In genomic region chr1:71056143-71056542, GRCm38 (mm10) we compare ENCODE assay signal across 17 mouse cellular contexts. TPM values are rescaled to one million over a fixed set of nuclear protein-coding genes. Genes with fewer than 3 reads are reported as not detected.
A peak's percentile ranks its signal among the peaks of the same experiment; 100 is the strongest.
DNase-seq lines count a peak whose midpoint lies in the region; TF ChIP-seq lines count a peak whose summit lies in the region.
"Had no signal": no experiment of that assay in that cellular context is flagged by ENCODE, and none has a peak within 500 bp of the region (broad histone marks: within the 10 kb centered on the region; RNA-seq: fewer than 3 reads in every experiment).

No protein-coding gene starts in this region.

- no peak overlapping the region for H3K27ac ChIP-seq in CH12.LX (ENCODE audit: insufficient read depth, low read depth)
- H3K27ac ChIP-seq: gastrocnemius, adult 2 months; kidney, postnatal 0 days; layer of hippocampus, adult 2 months; left cerebral cortex, adult 2 months; liver, embryonic 13.5 days had no signal

- TF ChIP-seq CTCF in CH12.LX (conservative IDR thresholded peaks at IDR 0.05 in 1 of 2, IDR thresholded peaks at IDR 0.05 in 1 of 2; ENCODE audit: low read depth in 2 of 2, low read length in 2 of 2) = no peak

- TF ChIP-seq EP300 in CH12.LX (IDR thresholded peaks at IDR 0.05; ENCODE audit: low read length) = no peak

- DNase-seq in heart, adult 8-10 months (ENCODE audit: low spot score) = peak; percentile 18
- DNase-seq in heart, postnatal 4 days = no peak
- peak; percentile 12 for DNase-seq in CH12.LX (ENCODE audit: extremely low read depth)
- peak; percentile 2 for DNase-seq in adrenal gland, postnatal 10 days
- DNase-seq in heart, postnatal 10 days = peak; percentile 8 to 23
- DNase-seq in urinary bladder, adult 2 months (ENCODE audit: low spot score) = no peak
- no peak for DNase-seq in frontal cortex, postnatal 36 days (ENCODE audit: low spot score in 2 of 2)
- DNase-seq: cerebellum, adult 9-11 months; gastrocnemius, adult 2 months; liver, embryonic 13.5 days; lung, postnatal 14 days; right cerebral cortex, adult 18-20 months; thymus, postnatal 36 days had no signal

- H3K36me3 ChIP-seq in CH12.LX (replicated peaks in 1 of 2; ENCODE audit: control insufficient read depth in 1 of 2, insufficient read depth in 1 of 2, low read length in 1 of 2) = peaks cover 3 to 63% of the 10 kb centered on the region in 2 experiments

- H3K4me2 ChIP-seq in CH12.LX (ENCODE audit: insufficient read depth, low read depth, poor library complexity, severe bottlenecking) = no peak overlapping the region
- H3K4me2 ChIP-seq: liver, embryonic 13.5 days had no signal

- no peak for TF ChIP-seq POLR2A in CH12.LX (IDR thresholded peaks at IDR 0.05; ENCODE audit: low read depth, low read length)

- H3K4me3 ChIP-seq in CH12.LX (replicated peaks in 1 of 3; ENCODE audit: low read depth in 2 of 3, low read length in 2 of 3, poor library complexity in 1 of 3) = no peak overlapping the region
- H3K4me3 ChIP-seq: gastrocnemius, adult 2 months; layer of hippocampus, adult 2 months; left cerebral cortex, adult 2 months; liver, embryonic 13.5 days; myocyte had no signal

- no peak for TF ChIP-seq RAD21 in CH12.LX (IDR thresholded peaks at IDR 0.05; ENCODE audit: low read depth, low read length)

- no peak overlapping the region for H3K9ac ChIP-seq in CH12.LX (ENCODE audit: insufficient read depth, low read depth)
- H3K9ac ChIP-seq: liver, embryonic 13.5 days had no signal

- in situ Hi-C loops in CH12.LX (cut with MboI; ENCODE audit: low pct_ligation_motif_present, low pct_unique_long_range_greater_than_20kb, low sequenced_read_pairs) = no loop called here

- H3K79me2 ChIP-seq in CH12.LX (replicated peaks; ENCODE audit: control insufficient read depth, extremely low read depth, insufficient read depth, poor library complexity, severe bottlenecking) = no peaks in the 10 kb centered on the region; the same call in 1 of the 2 replicates

- 0 out of 4 replicates have a peak, but pooled peaks cover 0 to 5% of the 10 kb centered on the region in 2 experiments for H3K4me1 ChIP-seq in CH12.LX (ENCODE audit: control insufficient read depth in 1 of 2, insufficient read depth in 2 of 2)

- dilution Hi-C loops in CH12.LX (cut with MboI; ENCODE audit: extremely low pct_ligation_motif_present, extremely low pct_unique_long_range_greater_than_20kb, low sequenced_read_pairs) = no loop called here

- no peaks in the 10 kb centered on the region for H3K27me3 ChIP-seq in CH12.LX (replicated peaks)
- H3K27me3 ChIP-seq: liver, embryonic 13.5 days had no signal

- intact Hi-C loops in heart, postnatal 10 days (cut with DNase I) = no loop called here

- H3K9me3 ChIP-seq in CH12.LX (replicated peaks; ENCODE audit: low read length) = no peaks in the 10 kb centered on the region
- H3K9me3 ChIP-seq: liver, embryonic 13.5 days had no signal

TF ChIP-seq in CH12.LX, 34 proteins besides CTCF, POLR2A, EP300 and RAD21:
- no peak for TF ChIP-seq MAZ (IDR thresholded peaks at IDR 0.05; ENCODE audit: low read depth, low read length)
- no peak for TF ChIP-seq MAFK (IDR thresholded peaks at IDR 0.05; ENCODE audit: insufficient replicate concordance, low read length)
- no peak for TF ChIP-seq ELF1 (IDR thresholded peaks at IDR 0.05; ENCODE audit: low read depth, low read length)
- no peak for TF ChIP-seq BHLHE40 (IDR thresholded peaks at IDR 0.05; ENCODE audit: low read depth, low read length)
- no peak for TF ChIP-seq ZKSCAN1 (IDR thresholded peaks at IDR 0.05; ENCODE audit: borderline replicate concordance, low read depth, low read length)
- TF ChIP-seq E2F4 (IDR thresholded peaks at IDR 0.05; ENCODE audit: insufficient replicate concordance, low read depth, low read length) = no peak
- TF ChIP-seq IRF4 (IDR thresholded peaks at IDR 0.05; ENCODE audit: low read depth, low read length) = no peak
- no peak for TF ChIP-seq TCF12 (IDR thresholded peaks at IDR 0.05; ENCODE audit: low read depth, low read length)
- no peak for TF ChIP-seq ETS1 (conservative IDR thresholded peaks at IDR 0.05; ENCODE audit: low read depth, low read length)
- no peak for TF ChIP-seq JUND (conservative IDR thresholded peaks at IDR 0.05; ENCODE audit: low read depth, low read length)
- no peak for TF ChIP-seq MYC (IDR thresholded peaks at IDR 0.05; ENCODE audit: low read depth, low read length)
- no peak for TF ChIP-seq MAX (IDR thresholded peaks at IDR 0.05; ENCODE audit: low read length)
- no peak for TF ChIP-seq HCFC1 (IDR thresholded peaks at IDR 0.05; ENCODE audit: low read depth, low read length)
- no peak for TF ChIP-seq NRF1 (IDR thresholded peaks at IDR 0.05; ENCODE audit: low read depth, low read length)
- no peak for TF ChIP-seq TBP (conservative IDR thresholded peaks at IDR 0.05; ENCODE audit: low read depth, low read length)
- TF ChIP-seq ZMIZ1 (IDR thresholded peaks at IDR 0.05; ENCODE audit: low read depth, low read length) = no peak
- no peak for TF ChIP-seq USF1 (IDR thresholded peaks at IDR 0.05; ENCODE audit: low read depth, low read length)

RNA-seq across cellular contexts. Expression of gene Bard1, which starts 46.8 kb away (rescaled TPM):
- under 1 TPM; 0.34 to 0.87 (median 0.65) TPM for total RNA-seq in heart, adult 8-10 months (2022)
- 10 to 100 TPM in 1 of 2 experiments, 1 to 10 TPM in 1; 9.2 to 10.9 TPM for total RNA-seq in heart, postnatal 4 days (2021)
- total RNA-seq in CH12.LX (2012; rRNA removed) (9.5 and 9.9 TPM in 2 replicates), CH12.LX (2014; rRNA removed) (7.7 and 8.8 TPM in 2 replicates)
- polyA plus RNA-seq in CH12.LX (2012; ENCODE audit: insufficient read length, low read depth) = 6.4 and 7.1 TPM in 2 replicates
- total RNA-seq in adrenal gland, postnatal 10 days (2021) = 1 to 10 TPM; 2.7 to 4.5 TPM
- 1 to 10 TPM; 3.3 to 3.4 TPM for total RNA-seq in heart, postnatal 10 days (2021)
- 0.96 and 1.0 TPM in 2 replicates for polyA plus RNA-seq in urinary bladder, adult 2 months (2012; rRNA removed)

Comparison
In these comparisons a context has a peak if more than half of its experiments do, and no peak if none do; other contexts are left out.
1. DNase-seq: peak in heart, adult 8-10 months (single experiment), CH12.LX (single experiment), adrenal gland, postnatal 10 days (single experiment) and heart, postnatal 10 days (2 of 2); none in heart, postnatal 4 days (single experiment), urinary bladder, adult 2 months (single experiment) and frontal cortex, postnatal 36 days (0 of 2).